Mouse (Mus musculus) adrenal gland, adult 18-20 months (tissue): Measurements from ENCODE around the gene Tmem108. TPM values are rescaled to one million over a fixed set of nuclear protein-coding genes. Genes with fewer than 3 reads are reported as not detected.

Source experiments
- DNase-seq, 2 experiments: peaks; one replicate each; pipeline ENCODE4 v3.0.0; 2021 to 2022; ENCODE audit warnings: low spot score in 2 of 2
- total RNA-seq, 2 experiments: library from RNA; stranded (reverse); gene quantifications; 1 replicate in 1 of 2; 2 replicates in 1 of 2; pipeline ENCODE4 v1.2.3; 2021

The Tmem108 gene
- total RNA-seq, 2 experiments from 2014 or later: 3.7 TPM

DNA sequence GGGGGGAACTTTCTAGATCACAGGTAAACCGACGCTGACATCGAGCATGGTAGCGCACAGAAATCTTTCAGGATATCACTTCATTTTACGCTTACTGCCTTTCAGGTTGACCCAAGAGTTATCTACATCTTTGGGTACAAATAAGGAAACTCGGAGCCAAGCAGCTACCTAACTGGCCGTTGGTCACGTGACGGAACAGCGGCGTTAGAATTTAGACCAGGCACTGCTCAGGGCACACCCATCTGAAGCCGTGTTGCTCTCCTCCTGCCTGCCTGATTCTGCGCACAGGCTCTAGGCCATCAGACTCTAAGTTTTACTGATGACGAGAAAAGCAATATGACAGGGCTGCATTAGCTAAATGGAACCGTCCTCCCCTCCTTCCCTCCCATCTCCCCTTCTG lies 204.6 kb downstream of the Tmem108 start:
- no peak for DNase-seq

- no peak for DNase-seq
Observed at GRCm38 (mm10) chr9:103555334-103555733, 206.3 kb downstream of the Tmem108 start.

- no peak for DNase-seq
Observed at GRCm38 (mm10) chr9:103550661-103551248, 210.9 kb downstream of the Tmem108 start.

DNA sequence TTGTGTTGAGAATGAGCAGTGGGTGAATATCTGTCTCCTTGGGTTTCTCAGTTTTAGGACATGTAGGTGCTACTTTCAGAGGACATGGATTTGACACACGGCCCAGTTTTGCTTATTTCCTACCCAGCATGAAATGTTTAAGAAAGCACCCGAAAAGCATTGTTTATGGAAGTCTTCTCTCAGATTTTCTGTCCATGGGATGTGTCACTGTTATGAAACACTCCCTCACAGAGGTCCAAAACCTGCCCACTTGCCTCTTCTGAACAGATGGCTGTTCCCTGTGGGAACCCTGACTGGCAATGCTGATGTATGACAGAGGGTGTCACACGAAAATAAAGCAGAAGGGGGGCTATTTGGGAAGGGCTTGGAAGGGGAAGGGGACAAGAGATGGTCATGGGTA lies 212.5 kb downstream of the Tmem108 start:
- DNase-seq: no peak

GRCm38 (mm10) chr9:103548606-103549005 lies 213.0 kb downstream of the Tmem108 start:
- no peak for DNase-seq

- no peak for DNase-seq
Observed at GRCm38 (mm10) chr9:103546695-103547645, 214.7 kb downstream of the Tmem108 start.

GRCm38 (mm10) chr9:103545729-103546128 lies 215.9 kb downstream of the Tmem108 start:
- DNase-seq: peak in 1 of 2 experiments; percentile 15

GRCm38 (mm10) chr9:103545271-103545670 lies 216.4 kb downstream of the Tmem108 start:
- DNase-seq: no peak

DNA sequence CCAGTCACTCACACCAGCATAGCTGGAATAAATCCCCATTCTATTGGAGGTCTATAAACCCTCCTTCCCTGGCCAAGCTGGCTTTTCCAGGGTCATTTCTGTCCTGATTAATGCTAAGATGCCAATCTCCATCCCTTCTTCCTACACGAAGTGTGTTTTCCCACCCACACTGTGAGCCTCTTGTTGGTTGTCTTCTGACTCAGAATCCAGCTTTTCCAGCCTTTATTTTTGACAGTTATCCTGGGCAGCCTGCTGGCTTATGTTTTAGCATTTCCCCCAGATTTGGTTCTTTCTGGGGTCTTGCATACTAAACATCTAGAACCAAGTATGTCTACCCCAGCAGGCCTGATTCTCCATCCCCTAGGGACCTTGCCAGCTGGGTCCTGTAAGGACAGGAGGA lies 217.0 kb downstream of the Tmem108 start:
- DNase-seq: no peak

GRCm38 (mm10) chr9:103540518-103540917 lies 221.1 kb downstream of the Tmem108 start:
- DNase-seq: no peak

DNA sequence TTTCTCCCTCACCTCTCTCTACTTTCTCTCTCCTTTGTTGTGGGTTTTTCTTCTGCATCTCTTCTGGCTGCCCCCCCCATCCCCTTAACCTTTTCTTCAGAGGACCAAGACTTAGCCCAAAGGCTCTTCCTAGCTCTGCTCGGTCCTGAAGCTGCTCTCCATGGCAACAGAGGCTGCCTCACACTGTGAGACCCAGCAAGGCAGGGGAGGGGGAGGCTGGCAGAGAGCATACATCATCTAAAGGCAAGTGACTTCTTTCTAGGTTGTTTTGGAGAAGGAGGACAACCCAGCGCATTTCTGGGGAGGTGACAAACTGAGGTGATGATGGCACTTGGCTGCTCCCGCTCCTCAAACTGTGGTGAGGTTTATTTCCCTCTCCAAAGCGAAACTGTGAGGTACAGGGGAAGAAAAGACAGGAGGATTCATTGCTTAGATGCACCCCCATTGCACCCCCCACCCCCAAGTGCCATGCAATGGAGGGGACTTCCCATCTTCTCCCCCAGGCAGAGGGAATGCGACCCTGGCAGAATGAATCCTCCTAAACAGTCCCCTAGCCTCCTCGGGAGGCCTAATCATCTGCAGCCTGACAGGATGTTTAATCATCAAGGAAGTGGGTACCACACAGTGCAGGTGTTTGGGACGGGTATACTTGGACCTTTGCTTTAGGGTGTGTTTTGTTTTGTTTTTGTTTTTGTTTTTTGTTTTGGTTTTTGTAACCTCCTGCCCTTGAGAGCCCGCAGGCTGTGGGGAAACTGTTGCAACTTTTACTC lies 223.4 kb downstream of the Tmem108 start:
- no peak for DNase-seq

GRCm38 (mm10) chr9:103536059-103536634 lies 225.5 kb downstream of the Tmem108 start:
- no peak for DNase-seq

DNA sequence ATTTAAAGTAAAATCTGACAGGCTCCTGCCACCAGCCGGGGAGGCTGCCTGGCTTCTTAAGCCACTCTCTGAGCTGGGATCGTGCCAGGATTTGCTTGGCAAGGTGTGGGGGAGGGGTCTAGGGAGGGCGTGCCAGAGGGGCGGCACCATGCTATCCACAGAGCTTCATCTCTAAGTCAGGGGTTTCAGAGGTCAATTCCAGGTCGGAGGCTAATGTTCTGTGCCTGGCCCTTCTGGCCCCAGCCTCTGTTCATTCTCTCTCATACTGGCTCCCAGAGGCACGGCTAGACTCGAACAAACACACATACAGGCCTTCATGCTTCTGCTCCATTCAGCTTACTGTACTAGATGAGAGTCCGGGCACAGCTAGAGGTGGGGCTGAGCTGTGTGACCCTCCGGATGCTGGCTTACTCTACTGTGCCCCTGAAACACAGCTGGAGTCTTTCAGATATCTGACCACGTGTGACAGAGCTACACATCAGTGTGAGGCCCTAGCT lies 236.5 kb downstream of the Tmem108 start:
- no peak for DNase-seq

- DNase-seq: no peak
Observed at GRCm38 (mm10) chr9:103524600-103524999, 237.0 kb downstream of the Tmem108 start.

GRCm38 (mm10) chr9:103523742-103524403 lies 237.8 kb downstream of the Tmem108 start:
- DNase-seq: no peak

- DNase-seq: no peak
Observed at GRCm38 (mm10) chr9:103523008-103523407, 238.6 kb downstream of the Tmem108 start.

DNA sequence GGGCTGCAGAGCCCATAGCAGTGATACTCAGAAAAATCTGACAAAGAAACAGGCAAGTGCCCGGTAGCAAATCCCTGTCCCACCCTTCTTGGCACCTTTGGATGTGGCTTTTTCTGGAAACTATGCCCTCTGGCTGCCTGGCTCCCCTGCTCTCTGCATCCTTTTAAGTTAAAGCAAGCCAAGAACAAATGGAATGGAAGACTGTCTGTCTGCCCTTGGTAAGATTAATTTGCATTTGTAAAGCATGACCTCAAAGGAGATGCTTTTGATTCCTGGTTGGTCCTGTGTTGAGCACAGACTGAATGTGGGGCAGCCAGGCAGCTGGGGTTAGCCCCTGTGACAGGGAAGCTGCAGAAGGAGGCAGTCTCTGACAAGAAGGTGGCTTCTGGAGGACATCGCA lies 247.8 kb downstream of the Tmem108 start:
- no peak for DNase-seq

DNA sequence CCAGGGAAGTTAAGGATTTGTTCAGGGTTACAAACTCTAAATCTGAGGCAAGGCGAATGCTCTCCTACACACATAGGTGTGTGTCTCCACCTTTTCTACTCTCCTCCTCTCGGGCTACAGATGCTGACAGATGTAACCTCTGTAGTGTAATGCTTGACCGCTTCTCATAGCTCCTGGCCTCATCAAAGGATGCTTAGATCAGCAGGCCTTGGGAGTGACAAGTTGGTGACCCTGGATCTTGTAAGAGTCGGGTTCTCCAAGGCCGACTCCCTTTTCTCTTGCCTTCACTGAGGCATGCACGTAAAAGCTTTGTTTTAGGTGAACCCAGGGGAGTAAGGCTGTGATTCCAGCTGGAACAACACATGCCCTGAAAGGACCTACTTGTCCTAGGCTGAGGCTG lies 249.4 kb downstream of the Tmem108 start:
- no peak for DNase-seq

GRCm38 (mm10) chr9:103506968-103507584 lies 254.6 kb downstream of the Tmem108 start:
- no peak for DNase-seq

- DNase-seq: no peak
Observed at GRCm38 (mm10) chr9:103505067-103505466, 256.6 kb downstream of the Tmem108 start.
